Mouse (Mus musculus): ENCODE data around the gene Vasp.

DNA sequence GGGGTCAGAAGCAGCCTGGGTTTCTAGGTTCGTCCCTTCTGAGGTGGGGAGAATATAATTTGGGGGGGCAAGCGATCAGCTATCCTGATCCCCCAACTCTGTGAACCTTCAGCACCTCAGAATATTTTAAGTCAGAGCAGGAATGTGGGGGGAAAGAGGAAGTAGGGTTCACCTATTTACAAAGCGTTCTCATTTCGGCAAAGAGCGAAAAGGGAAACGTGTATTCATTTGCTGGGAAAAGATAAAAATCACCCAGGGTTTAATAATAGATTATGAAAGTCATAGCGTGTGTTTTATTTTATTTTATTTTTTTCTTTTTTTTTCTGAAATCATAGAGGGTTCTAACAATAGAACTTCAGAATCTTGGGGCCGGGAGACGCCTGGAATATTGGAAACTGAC lies 56.7 kb downstream of the Vasp start:
- TF ChIP-seq POLR2A (IDR thresholded peaks at IDR 0.05; ENCODE audit: low read depth, low read length) (no peak), CTCF (IDR thresholded peaks at IDR 0.05; ENCODE audit: extremely low read depth, insufficient read length, insufficient replicate concordance, low read depth, low read length) (no peak)

Data from small intestine, adult 2 months (tissue).